Mouse (Mus musculus): ENCODE measurements around the gene Chil4. TPM values are rescaled to one million over a fixed set of nuclear protein-coding genes. Genes with fewer than 3 reads are reported as not detected.
"Not testable (repeated sequence)": the region's sequence is repeated elsewhere in the genome, so short reads cannot be mapped to it uniquely, and the experiment has no call there.

Chil4 gene
- not detected in 2 replicates for total RNA-seq (2012; rRNA removed)

- Histone ChIP-seq H3K9ac (ENCODE audit: insufficient read depth, low read depth, low read length, poor library complexity, severe bottlenecking) (no peak within 1 kb of the TSS), H3K36me3 (ENCODE audit: control insufficient read depth, insufficient read depth, low read length, poor library complexity, severe bottlenecking) (no peaks in the 10 kb centered on the region), H3K9me3 (ENCODE audit: control insufficient read depth, insufficient read depth, low read depth, low read length) (no peaks in the 10 kb centered on the region), H3K4me1 (ENCODE audit: control insufficient read depth in 2 of 2, insufficient read depth in 2 of 2, low read length in 2 of 2, poor library complexity in 1 of 2) (no peaks in the 10 kb centered on the region), H3K4me3 (ENCODE audit: insufficient read depth in 1 of 2, low read depth in 1 of 2, low read length in 2 of 2, poor library complexity in 1 of 2, severe bottlenecking in 1 of 2) (no peak within 1 kb of the TSS), H3K27ac (ENCODE audit: insufficient read depth, low read depth, low read length, poor library complexity, severe bottlenecking) (no peak within 1 kb of the TSS)
- TF ChIP-seq MAFK (IDR thresholded peaks at IDR 0.05; ENCODE audit: insufficient read depth, low read depth, low read length) = no peak
- TF ChIP-seq ZNF384 (IDR thresholded peaks at IDR 0.05; ENCODE audit: low read depth, low read length) = no peak
- TF ChIP-seq CHD2 (IDR thresholded peaks at IDR 0.05; ENCODE audit: low read depth, low read length) = no peak
- no peak for DNase-seq (ENCODE audit: low read depth, low spot score)
- in situ Hi-C loops (cut with MboI; ENCODE audit: low sequenced_read_pairs in 2 of 2, unreplicated experiment in 2 of 2) = no loop called here
Observed at GRCm38 (mm10) chr3:106219407-106219806, at the start of gene Chil4. Chil4 (minus strand) TSS chr3:106219507.

- Histone ChIP-seq H3K4me1 (ENCODE audit: control insufficient read depth in 2 of 2, insufficient read depth in 2 of 2, low read length in 2 of 2, poor library complexity in 1 of 2) (no peaks in the 10 kb centered on the region), H3K9ac (ENCODE audit: insufficient read depth, low read depth, low read length, poor library complexity, severe bottlenecking) (no peak overlapping the region), H3K9me3 (ENCODE audit: control insufficient read depth, insufficient read depth, low read depth, low read length) (no peaks in the 10 kb centered on the region), H3K4me3 (ENCODE audit: insufficient read depth in 1 of 2, low read depth in 1 of 2, low read length in 2 of 2, poor library complexity in 1 of 2, severe bottlenecking in 1 of 2) (no peak overlapping the region), H3K36me3 (ENCODE audit: control insufficient read depth, insufficient read depth, low read length, poor library complexity, severe bottlenecking) (no peaks in the 10 kb centered on the region), H3K27ac (ENCODE audit: insufficient read depth, low read depth, low read length, poor library complexity, severe bottlenecking) (no peak overlapping the region)
- in situ Hi-C loops (cut with MboI; ENCODE audit: low sequenced_read_pairs in 2 of 2, unreplicated experiment in 2 of 2) = no loop called here
- no peak for TF ChIP-seq MAFK (IDR thresholded peaks at IDR 0.05; ENCODE audit: insufficient read depth, low read depth, low read length)
- no peak for TF ChIP-seq CHD2 (IDR thresholded peaks at IDR 0.05; ENCODE audit: low read depth, low read length)
- no peak for TF ChIP-seq ZC3H11A (IDR thresholded peaks at IDR 0.05; ENCODE audit: borderline replicate concordance, low read depth, low read length)
- TF ChIP-seq HCFC1 (IDR thresholded peaks at IDR 0.05; ENCODE audit: borderline replicate concordance, insufficient read depth, low read length) = no peak
- TF ChIP-seq ZNF384 (IDR thresholded peaks at IDR 0.05; ENCODE audit: low read depth, low read length) = no peak
- no peak for DNase-seq (ENCODE audit: low read depth, low spot score)
Observed at GRCm38 (mm10) chr3:106265854-106266253, 46.5 kb upstream of the Chil4 start.

- H3K27ac ChIP-seq (ENCODE audit: insufficient read depth, low read depth, low read length, poor library complexity, severe bottlenecking) = no peak overlapping the region
- no peak overlapping the region for H3K9ac ChIP-seq (ENCODE audit: insufficient read depth, low read depth, low read length, poor library complexity, severe bottlenecking)
- no peak overlapping the region for H3K4me3 ChIP-seq (ENCODE audit: insufficient read depth in 1 of 2, low read depth in 1 of 2, low read length in 2 of 2, poor library complexity in 1 of 2, severe bottlenecking in 1 of 2)
- in situ Hi-C loops (cut with MboI; ENCODE audit: low sequenced_read_pairs in 2 of 2, unreplicated experiment in 2 of 2) = no loop called here
- H3K4me1 ChIP-seq (ENCODE audit: control insufficient read depth in 2 of 2, insufficient read depth in 2 of 2, low read length in 2 of 2, poor library complexity in 1 of 2) = no peaks in the 10 kb centered on the region
- H3K36me3 ChIP-seq (ENCODE audit: control insufficient read depth, insufficient read depth, low read length, poor library complexity, severe bottlenecking) = no peaks in the 10 kb centered on the region
- no peak for TF ChIP-seq MAFK (IDR thresholded peaks at IDR 0.05; ENCODE audit: insufficient read depth, low read depth, low read length)
- no peak for DNase-seq (ENCODE audit: low read depth, low spot score)
- H3K9me3 ChIP-seq (ENCODE audit: control insufficient read depth, insufficient read depth, low read depth, low read length) = no peaks in the 10 kb centered on the region
Observed at GRCm38 (mm10) chr3:106264854-106265253, 45.5 kb upstream of the Chil4 start.

GRCm38 (mm10) chr3:106257076-106257475, 37.8 kb upstream of the Chil4 start:
- H3K27ac ChIP-seq (ENCODE audit: insufficient read depth, low read depth, low read length, poor library complexity, severe bottlenecking); in situ Hi-C loops (cut with MboI; ENCODE audit: low sequenced_read_pairs in 2 of 2, unreplicated experiment in 2 of 2); H3K4me1 ChIP-seq (ENCODE audit: control insufficient read depth in 2 of 2, insufficient read depth in 2 of 2, low read length in 2 of 2, poor library complexity in 1 of 2): not testable (repeated sequence)

GRCm38 (mm10) chr3:106252719-106253118, 33.4 kb upstream of the Chil4 start:
- Histone ChIP-seq H3K36me3 (ENCODE audit: control insufficient read depth, insufficient read depth, low read length, poor library complexity, severe bottlenecking) (no peaks in the 10 kb centered on the region), H3K4me1 (ENCODE audit: control insufficient read depth in 2 of 2, insufficient read depth in 2 of 2, low read length in 2 of 2, poor library complexity in 1 of 2) (no peaks in the 10 kb centered on the region), H3K9ac (ENCODE audit: insufficient read depth, low read depth, low read length, poor library complexity, severe bottlenecking) (no peak overlapping the region), H3K27ac (ENCODE audit: insufficient read depth, low read depth, low read length, poor library complexity, severe bottlenecking) (no peak overlapping the region), H3K4me3 (ENCODE audit: insufficient read depth in 1 of 2, low read depth in 1 of 2, low read length in 2 of 2, poor library complexity in 1 of 2, severe bottlenecking in 1 of 2) (no peak overlapping the region), H3K9me3 (ENCODE audit: control insufficient read depth, insufficient read depth, low read depth, low read length) (peaks cover 41% of the 10 kb centered on the region)
- no peak for TF ChIP-seq ZC3H11A (IDR thresholded peaks at IDR 0.05; ENCODE audit: borderline replicate concordance, low read depth, low read length)
- TF ChIP-seq ZNF384 (IDR thresholded peaks at IDR 0.05; ENCODE audit: low read depth, low read length) = no peak
- TF ChIP-seq MAFK (IDR thresholded peaks at IDR 0.05; ENCODE audit: insufficient read depth, low read depth, low read length) = no peak
- TF ChIP-seq HCFC1 (IDR thresholded peaks at IDR 0.05; ENCODE audit: borderline replicate concordance, insufficient read depth, low read length) = no peak
- DNase-seq (ENCODE audit: low read depth, low spot score) = no peak
- in situ Hi-C loops (cut with MboI; ENCODE audit: low sequenced_read_pairs in 2 of 2, unreplicated experiment in 2 of 2) = no loop called here

More at GRCm38 (mm10) chr3:106257076-106257475, 37.8 kb upstream of the Chil4 start:
- DNase-seq (ENCODE audit: low read depth, low spot score); H3K36me3 ChIP-seq (ENCODE audit: control insufficient read depth, insufficient read depth, low read length, poor library complexity, severe bottlenecking); H3K9ac ChIP-seq (ENCODE audit: insufficient read depth, low read depth, low read length, poor library complexity, severe bottlenecking); H3K4me3 ChIP-seq (ENCODE audit: insufficient read depth in 1 of 2, low read depth in 1 of 2, low read length in 2 of 2, poor library complexity in 1 of 2, severe bottlenecking in 1 of 2): not testable (repeated sequence)
- H3K9me3 ChIP-seq (ENCODE audit: control insufficient read depth, insufficient read depth, low read depth, low read length) = peaks cover 24% of the 10 kb centered on the region

- H3K27ac ChIP-seq (ENCODE audit: insufficient read depth, low read depth, low read length, poor library complexity, severe bottlenecking); H3K9ac ChIP-seq (ENCODE audit: insufficient read depth, low read depth, low read length, poor library complexity, severe bottlenecking); DNase-seq (ENCODE audit: low read depth, low spot score); in situ Hi-C loops (cut with MboI; ENCODE audit: low sequenced_read_pairs in 2 of 2, unreplicated experiment in 2 of 2); H3K36me3 ChIP-seq (ENCODE audit: control insufficient read depth, insufficient read depth, low read length, poor library complexity, severe bottlenecking); H3K4me3 ChIP-seq (ENCODE audit: insufficient read depth in 1 of 2, low read depth in 1 of 2, low read length in 2 of 2, poor library complexity in 1 of 2, severe bottlenecking in 1 of 2); H3K4me1 ChIP-seq (ENCODE audit: control insufficient read depth in 2 of 2, insufficient read depth in 2 of 2, low read length in 2 of 2, poor library complexity in 1 of 2): not testable (repeated sequence)
- peaks cover 37% of the 10 kb centered on the region for H3K9me3 ChIP-seq (ENCODE audit: control insufficient read depth, insufficient read depth, low read depth, low read length)
Observed at GRCm38 (mm10) chr3:106250763-106251399, 31.6 kb upstream of the Chil4 start.

- H3K9me3 ChIP-seq (ENCODE audit: control insufficient read depth, insufficient read depth, low read depth, low read length) = peaks cover 27% of the 10 kb centered on the region
- H3K36me3 ChIP-seq (ENCODE audit: control insufficient read depth, insufficient read depth, low read length, poor library complexity, severe bottlenecking); H3K27ac ChIP-seq (ENCODE audit: insufficient read depth, low read depth, low read length, poor library complexity, severe bottlenecking); in situ Hi-C loops (cut with MboI; ENCODE audit: low sequenced_read_pairs in 2 of 2, unreplicated experiment in 2 of 2); H3K4me1 ChIP-seq (ENCODE audit: control insufficient read depth in 2 of 2, insufficient read depth in 2 of 2, low read length in 2 of 2, poor library complexity in 1 of 2); H3K9ac ChIP-seq (ENCODE audit: insufficient read depth, low read depth, low read length, poor library complexity, severe bottlenecking); H3K4me3 ChIP-seq (ENCODE audit: insufficient read depth in 1 of 2, low read depth in 1 of 2, low read length in 2 of 2, poor library complexity in 1 of 2, severe bottlenecking in 1 of 2); DNase-seq (ENCODE audit: low read depth, low spot score): not testable (repeated sequence)
Observed at GRCm38 (mm10) chr3:106247369-106247768, 28.1 kb upstream of the Chil4 start.
